Mouse (Mus musculus): ENCODE measurements around the gene Plk5. TPM values are rescaled to one million over a fixed set of nuclear protein-coding genes. Genes with fewer than 3 reads are reported as not detected.
"Not testable (repeated sequence)": the region's sequence is repeated elsewhere in the genome, so short reads cannot be mapped to it uniquely, and the experiment has no call there.

Gene Plk5
- polyA plus RNA-seq, 1 experiment from 2014 or later = 1.5 TPM

GRCm38 (mm10) chr10:80332525-80332989 lies 23.7 kb upstream of the Plk5 start:
- no peak overlapping the region for H3K4me2 ChIP-seq
- no peak for ATAC-seq (ENCODE audit: low read depth)
- no peak overlapping the region for H3K27ac ChIP-seq (replicated peaks)
- H3K9me3 ChIP-seq = no peaks in the 10 kb centered on the region
- 82% methylated on average over 5 of the region's 5 CpGs for WGBS
- H3K4me1 ChIP-seq (replicated peaks) = peaks cover 18% of the 10 kb centered on the region
- no peak overlapping the region for H3K4me3 ChIP-seq
- peaks cover 34% of the 10 kb centered on the region for H3K27me3 ChIP-seq
- H3K9ac ChIP-seq = no peak overlapping the region
- no peaks in the 10 kb centered on the region for H3K36me3 ChIP-seq

DNA sequence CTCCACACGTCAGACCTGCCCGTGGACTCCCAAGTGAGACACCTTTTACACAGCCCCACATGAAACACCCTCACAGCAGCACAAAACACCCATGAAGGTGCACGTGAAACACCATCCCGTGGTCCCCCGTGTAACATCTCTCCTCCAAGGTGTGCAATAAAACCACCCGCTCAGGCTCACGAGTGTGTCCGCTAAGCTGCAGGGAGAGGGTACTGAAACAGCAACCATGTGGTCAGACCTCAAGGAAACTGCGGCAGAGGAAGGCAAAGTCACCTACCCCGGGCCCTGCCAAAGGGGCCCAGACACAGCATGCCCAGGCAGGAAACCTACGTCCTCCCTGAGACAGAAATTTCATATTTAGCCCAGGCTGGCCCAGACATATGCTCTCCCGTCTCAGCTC lies 20.0 kb upstream of the Plk5 start:
- Histone ChIP-seq H3K36me3 (no peaks in the 10 kb centered on the region), H3K9me3 (no peaks in the 10 kb centered on the region), H3K4me2 (no peak overlapping the region), H3K9ac (no peak overlapping the region), H3K27me3 (peaks cover 49% of the 10 kb centered on the region), H3K27ac (replicated peaks) (no peak overlapping the region), H3K4me1 (replicated peaks) (peaks cover 3% of the 10 kb centered on the region), H3K4me3 (no peak overlapping the region)
- WGBS = 86% methylated on average over 12 of the region's 12 CpGs
- ATAC-seq (ENCODE audit: low read depth) = no peak

DNA sequence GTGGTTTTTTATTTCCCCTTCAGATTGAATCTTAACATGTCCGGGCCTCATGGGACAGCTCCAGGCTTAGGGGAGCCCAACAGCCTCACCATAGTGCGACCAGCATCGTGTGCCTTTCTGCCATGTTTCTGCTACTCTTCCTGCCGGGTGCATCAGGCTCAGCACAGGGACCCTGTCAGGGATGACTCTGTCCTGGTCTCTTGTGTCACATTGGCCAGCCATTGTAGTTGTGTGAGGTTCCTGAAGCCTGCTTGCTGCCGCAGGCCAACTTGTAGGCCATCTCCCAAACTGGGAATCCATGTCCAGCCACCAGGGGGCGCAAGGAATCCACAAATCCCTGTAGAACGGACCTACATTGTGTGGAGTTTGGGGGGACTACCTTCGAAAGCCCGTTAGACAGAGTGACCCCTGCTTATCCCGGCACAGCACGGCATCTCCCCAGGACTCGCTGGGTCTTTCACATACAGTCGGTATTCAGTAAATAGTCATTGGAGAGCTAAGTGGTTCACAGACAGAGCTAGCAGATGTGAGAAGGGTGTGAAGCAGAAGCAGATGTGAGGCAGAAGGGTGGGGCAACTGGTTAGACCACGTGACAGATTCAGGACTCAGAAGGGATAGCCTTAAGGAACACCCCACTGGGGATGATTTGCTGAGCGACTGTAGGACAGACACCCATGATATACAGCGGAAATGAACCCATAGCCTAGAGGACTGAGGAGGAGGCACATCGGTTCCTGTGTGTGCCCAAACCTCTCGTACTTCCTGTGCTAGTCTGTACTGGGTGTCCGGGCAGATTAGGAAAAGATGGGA lies 16.1 kb upstream of the Plk5 start:
- no peak overlapping the region for H3K27ac ChIP-seq (replicated peaks)
- no peaks in the 10 kb centered on the region for H3K36me3 ChIP-seq
- peaks cover 68% of the 10 kb centered on the region for H3K27me3 ChIP-seq
- H3K9me3 ChIP-seq = no peaks in the 10 kb centered on the region
- ATAC-seq (ENCODE audit: low read depth) = 0 out of 2 replicates have a peak, but pooled peaks have one; percentile 21
- H3K4me2 ChIP-seq = peak overlapping the region; percentile 21; the same call in 1 of the 2 replicates
- no peak overlapping the region for H3K4me3 ChIP-seq
- WGBS = 22% methylated on average over 19 of the region's 19 CpGs
- peaks cover 29% of the 10 kb centered on the region for H3K4me1 ChIP-seq (replicated peaks)
- no peak overlapping the region for H3K9ac ChIP-seq

DNA sequence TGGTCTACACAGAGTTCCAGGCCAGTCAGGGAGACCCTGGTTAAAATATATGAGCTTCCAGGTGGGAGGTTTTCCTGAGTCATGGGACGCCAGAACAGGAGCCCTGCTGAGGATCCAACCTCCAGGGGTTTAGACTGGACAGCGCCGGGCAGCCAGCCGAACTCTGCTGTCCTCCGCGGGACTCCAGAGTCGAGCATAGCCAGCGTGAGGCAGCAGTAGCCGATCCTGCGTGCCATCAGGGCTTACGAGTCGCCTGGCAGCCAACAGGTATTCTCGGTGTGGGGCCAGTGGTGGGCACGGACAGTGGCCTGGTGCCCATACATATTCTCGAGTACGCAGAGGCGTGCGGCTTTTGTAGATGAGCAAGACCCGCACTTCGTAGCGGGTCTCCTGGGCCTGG lies 15.2 kb upstream of the Plk5 start:
- peaks cover 31% of the 10 kb centered on the region for H3K4me1 ChIP-seq (replicated peaks)
- H3K27ac ChIP-seq (replicated peaks) = no peak overlapping the region
- WGBS = 8% methylated on average over 21 of the region's 21 CpGs
- H3K9ac ChIP-seq = no peak overlapping the region
- peaks cover 77% of the 10 kb centered on the region for H3K27me3 ChIP-seq
- no peaks in the 10 kb centered on the region for H3K9me3 ChIP-seq
- no peaks in the 10 kb centered on the region for H3K36me3 ChIP-seq
- H3K4me3 ChIP-seq = no peak overlapping the region
- H3K4me2 ChIP-seq = no peak overlapping the region
- ATAC-seq (ENCODE audit: low read depth) = no peak

GRCm38 (mm10) chr10:80341491-80342304 lies 14.6 kb upstream of the Plk5 start:
- H3K27me3 ChIP-seq = peaks cover 83% of the 10 kb centered on the region
- H3K4me1 ChIP-seq (replicated peaks) = peaks cover 31% of the 10 kb centered on the region
- H3K27ac ChIP-seq (replicated peaks) = no peak overlapping the region
- H3K4me3 ChIP-seq = peak overlapping the region; percentile 30
- no peak for ATAC-seq (ENCODE audit: low read depth)
- 2% methylated on average over 47 of the region's 47 CpGs for WGBS
- no peaks in the 10 kb centered on the region for H3K36me3 ChIP-seq
- H3K9me3 ChIP-seq = no peaks in the 10 kb centered on the region
- peak overlapping the region; percentile 52 for H3K4me2 ChIP-seq
- peak overlapping the region; percentile 43; the same call in 1 of the 2 replicates for H3K9ac ChIP-seq

DNA sequence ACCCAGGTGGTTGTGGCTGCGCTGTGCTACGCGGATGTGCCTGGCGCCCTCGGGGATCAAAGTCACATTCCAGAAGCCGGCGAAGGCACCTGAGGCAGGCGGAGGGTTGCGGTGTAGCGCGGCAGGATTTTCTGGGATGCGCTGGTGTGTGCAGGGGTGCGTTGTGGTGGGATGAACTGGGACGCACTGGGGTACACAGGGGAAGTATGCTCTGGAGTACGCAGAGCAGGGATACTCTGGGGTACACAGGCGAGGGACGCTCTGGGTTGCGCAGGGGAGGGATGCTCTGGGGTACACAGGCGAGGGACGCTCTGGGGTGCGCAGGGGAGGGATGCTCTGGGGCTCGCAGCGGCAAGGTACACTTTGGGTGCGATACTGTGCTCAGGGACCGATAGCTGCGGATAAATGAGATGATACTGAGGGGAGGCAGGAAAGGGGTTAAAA lies 13.9 kb upstream of the Plk5 start:
- H3K9ac ChIP-seq = peak overlapping the region; percentile 43; the same call in 1 of the 2 replicates

DNA sequence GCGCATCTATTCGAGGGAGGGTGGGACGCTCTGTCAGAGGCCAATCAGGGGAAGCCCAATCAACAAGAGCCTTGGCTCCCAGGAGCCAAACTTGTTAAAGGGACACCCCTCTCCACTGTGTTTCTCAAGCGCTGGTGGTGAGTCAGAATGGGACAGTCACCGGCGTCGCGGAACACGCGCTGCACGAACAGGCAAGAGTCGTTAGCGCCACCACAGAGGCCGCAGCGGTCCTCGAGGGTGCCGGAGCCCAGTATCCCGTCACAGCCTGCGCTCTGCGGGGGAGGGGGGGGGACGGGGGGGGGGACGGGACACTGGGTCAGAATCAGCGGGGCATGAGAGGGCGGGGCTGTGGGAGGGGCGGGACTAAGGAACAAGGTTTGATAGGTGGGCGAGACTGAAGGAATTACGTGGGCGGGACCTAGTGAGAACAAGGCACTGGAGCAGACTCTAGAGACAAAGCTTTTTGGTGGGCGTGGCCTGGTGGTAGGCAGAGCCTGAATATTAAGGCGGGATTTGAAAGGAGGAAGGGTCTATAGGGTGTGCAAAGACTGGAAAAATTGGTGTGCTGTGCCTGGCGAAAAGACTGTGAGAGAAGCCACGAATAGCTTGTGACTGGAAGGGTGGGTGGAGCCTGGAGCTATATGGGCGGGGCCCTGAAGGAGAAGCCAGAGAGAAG lies 13.4 kb upstream of the Plk5 start:
- H3K4me1 ChIP-seq (replicated peaks) = peaks cover 39% of the 10 kb centered on the region
- H3K9ac ChIP-seq = peak overlapping the region; percentile 43; the same call in 1 of the 2 replicates
- H3K27me3 ChIP-seq = peaks cover 89% of the 10 kb centered on the region
- WGBS = under 1% methylated on average over 29 of the region's 33 CpGs
- no peaks in the 10 kb centered on the region for H3K36me3 ChIP-seq
- peak overlapping the region; percentile 30 for H3K4me3 ChIP-seq
- ATAC-seq (ENCODE audit: low read depth) = peak; percentile 61
- no peak overlapping the region for H3K27ac ChIP-seq (replicated peaks)
- H3K9me3 ChIP-seq = no peaks in the 10 kb centered on the region
- H3K4me2 ChIP-seq = peak overlapping the region; percentile 52

More for the DNA sequence above, 13.9 kb upstream of the Plk5 start:
- peak; percentile 29 for ATAC-seq (ENCODE audit: low read depth)
- 2% methylated on average over 26 of the region's 26 CpGs for WGBS
- Histone ChIP-seq H3K36me3 (no peaks in the 10 kb centered on the region), H3K9me3 (no peaks in the 10 kb centered on the region), H3K4me1 (replicated peaks) (peaks cover 33% of the 10 kb centered on the region), H3K27ac (replicated peaks) (no peak overlapping the region), H3K4me2 (peak overlapping the region; percentile 52), H3K27me3 (peaks cover 84% of the 10 kb centered on the region), H3K4me3 (peak overlapping the region; percentile 30)

GRCm38 (mm10) chr10:80343425-80343895 lies 12.8 kb upstream of the Plk5 start:
- Histone ChIP-seq H3K4me2 (peak overlapping the region; percentile 52), H3K27me3 (peaks cover 91% of the 10 kb centered on the region), H3K4me3 (peak overlapping the region; percentile 30), H3K9me3 (no peaks in the 10 kb centered on the region), H3K27ac (replicated peaks) (no peak overlapping the region), H3K9ac (peak overlapping the region; percentile 43; the same call in 1 of the 2 replicates), H3K4me1 (replicated peaks) (peaks cover 44% of the 10 kb centered on the region), H3K36me3 (no peaks in the 10 kb centered on the region)
- 25% methylated on average over 13 of the region's 13 CpGs for WGBS
- peak; percentile 28 for ATAC-seq (ENCODE audit: low read depth)

DNA sequence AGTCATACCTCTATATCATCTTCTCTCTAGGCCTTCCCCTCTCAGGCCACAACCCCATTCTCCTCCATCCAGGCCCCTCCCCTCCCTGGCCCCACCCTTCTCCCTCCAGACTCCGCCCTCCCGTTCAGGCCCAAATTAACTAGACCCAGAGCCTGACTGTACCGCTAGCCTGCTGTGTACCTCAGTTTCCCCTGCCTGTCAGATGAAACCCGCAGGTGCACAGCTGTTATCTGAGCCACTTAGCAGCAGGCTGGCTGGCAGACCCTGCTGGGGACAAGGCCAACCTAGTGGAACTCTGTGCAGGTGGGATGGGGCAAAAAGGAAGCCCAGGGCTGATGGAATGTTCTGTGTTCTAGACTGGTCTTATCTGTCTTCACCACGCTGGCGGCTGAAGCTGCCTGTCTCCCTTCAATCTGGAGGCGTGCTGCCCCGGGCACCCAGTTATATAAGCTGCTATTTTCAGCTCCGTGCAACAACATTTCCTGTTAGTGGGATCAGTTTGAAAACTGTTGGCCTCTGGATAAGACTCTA lies 12.1 kb upstream of the Plk5 start:
- 45% methylated on average over 9 of the region's 9 CpGs for WGBS
- peaks cover 50% of the 10 kb centered on the region for H3K4me1 ChIP-seq (replicated peaks)
- no peak overlapping the region for H3K4me2 ChIP-seq
- ATAC-seq (ENCODE audit: low read depth) = no peak
- no peak overlapping the region for H3K9ac ChIP-seq
- H3K9me3 ChIP-seq = no peaks in the 10 kb centered on the region
- H3K27me3 ChIP-seq = peaks cover 96% of the 10 kb centered on the region
- no peak overlapping the region for H3K4me3 ChIP-seq
- no peak overlapping the region for H3K27ac ChIP-seq (replicated peaks)
- H3K36me3 ChIP-seq = no peaks in the 10 kb centered on the region

GRCm38 (mm10) chr10:80345122-80345521 lies 11.1 kb upstream of the Plk5 start:
- Histone ChIP-seq H3K27ac (replicated peaks) (no peak overlapping the region), H3K36me3 (no peaks in the 10 kb centered on the region), H3K9ac (no peak overlapping the region), H3K4me2 (no peak overlapping the region), H3K27me3 (peaks cover 100% of the 10 kb centered on the region), H3K4me1 (replicated peaks) (peaks cover 50% of the 10 kb centered on the region), H3K4me3 (no peak overlapping the region), H3K9me3 (no peaks in the 10 kb centered on the region)
- 5% methylated on average over 16 of the region's 16 CpGs for WGBS
- no peak for ATAC-seq (ENCODE audit: low read depth)

- Histone ChIP-seq H3K4me1 (replicated peaks) (peaks cover 50% of the 10 kb centered on the region), H3K27me3 (peaks cover 99% of the 10 kb centered on the region)
- H3K36me3 ChIP-seq; H3K9ac ChIP-seq; H3K27ac ChIP-seq (replicated peaks); ATAC-seq (ENCODE audit: low read depth); H3K9me3 ChIP-seq; H3K4me2 ChIP-seq; H3K4me3 ChIP-seq: not testable (repeated sequence)
- 82% methylated on average over 6 of the region's 6 CpGs for WGBS
Measured at GRCm38 (mm10) chr10:80345929-80346328, 10.3 kb upstream of the Plk5 start.

Data from neural tube, embryonic 13.5 days (tissue).